Mouse (Mus musculus): ENCODE results near the gene Ly75.

- TF ChIP-seq GATA1 (IDR thresholded peaks at IDR 0.05; ENCODE audit: borderline replicate concordance, low read length) (no peak), CTCF (IDR thresholded peaks at IDR 0.05; ENCODE audit: low read depth, low read length) (no peak)
These were observed 126.4 kb downstream of the Ly75 start for GRCm38 (mm10) chr2:60256751-60257150.
